11 mouse cellular contexts compared by ENCODE assay signal in genomic region chr11:18070586-18071306, GRCm38 (mm10).
A peak's percentile ranks its signal among the peaks of the same experiment; 100 is the strongest.
DNase-seq lines count a peak whose midpoint lies in the region; ATAC-seq lines count a peak whose summit lies in the region.
"Had no signal": no experiment of that assay in that cellular context is flagged by ENCODE, and none has a peak within 500 bp of the region (broad histone marks: within the 10 kb centered on the region; RNA-seq: fewer than 3 reads in every experiment).

No protein-coding gene starts in this region.

- peak; percentile 63 for DNase-seq in adrenal gland, adult 2 months
- DNase-seq in adrenal gland, postnatal 4 days (ENCODE audit: low spot score in 2 of 2) = no peak
- peak; percentile 74 for DNase-seq in left cerebral cortex, postnatal 4 days
- DNase-seq in left cerebral cortex, postnatal 14 days (ENCODE audit: low spot score in 2 of 2) = no peak
- peak; percentile 19 to 22 for DNase-seq in cerebellum, adult 18-20 months
- peak; percentile 4 to 5 for DNase-seq in heart, postnatal 36 days
- no peak for DNase-seq in left cerebral cortex, postnatal 10 days (ENCODE audit: extremely low spot score in 1 of 2, low spot score in 2 of 2)
- no peak for DNase-seq in midbrain, embryonic 11.5 days (ENCODE audit: low spot score, missing footprints)
- DNase-seq: B cell, adult 2 months; gastrocnemius, postnatal 36 days; kidney, postnatal 14 days had no signal

- no peaks in the 10 kb centered on the region for H3K9me3 ChIP-seq in midbrain, embryonic 11.5 days (ENCODE audit: control insufficient read depth, low read length)

- H3K4me3 ChIP-seq in midbrain, embryonic 11.5 days (ENCODE audit: low read depth, low read length) = no peak overlapping the region

- no peaks in the 10 kb centered on the region for H3K4me1 ChIP-seq in midbrain, embryonic 11.5 days (ENCODE audit: control insufficient read depth, insufficient read depth, low read length)

- intact Hi-C loops in left cerebral cortex, postnatal 4 days (cut with DNase I) = no loop called here
- intact Hi-C loops in left cerebral cortex, postnatal 14 days (cut with DNase I) = no loop called here
- intact Hi-C loops in heart, postnatal 36 days (cut with DNase I) = no loop called here
- intact Hi-C loops in left cerebral cortex, postnatal 10 days (cut with DNase I) = no loop called here

- no peak overlapping the region for H3K4me2 ChIP-seq in midbrain, embryonic 11.5 days

- no peaks in the 10 kb centered on the region for H3K27me3 ChIP-seq in midbrain, embryonic 11.5 days (ENCODE audit: control insufficient read depth, insufficient read depth, low read length)

- ATAC-seq in midbrain, embryonic 11.5 days (ENCODE audit: low FRiP score) = no peak

- 88% methylated on average over 4 of the region's 4 CpGs for WGBS in midbrain, embryonic 11.5 days

- no peaks in the 10 kb centered on the region for H3K36me3 ChIP-seq in midbrain, embryonic 11.5 days (ENCODE audit: control insufficient read depth, insufficient read depth, low read length)

- H3K27ac ChIP-seq in midbrain, embryonic 11.5 days (ENCODE audit: low read depth, low read length) = no peak overlapping the region

- H3K9ac ChIP-seq in midbrain, embryonic 11.5 days (ENCODE audit: low read length) = no peak overlapping the region

Comparison
In these comparisons a context has a peak if more than half of its experiments do, and no peak if none do; other contexts are left out.
1. DNase-seq: peak in adrenal gland, adult 2 months (single experiment), left cerebral cortex, postnatal 4 days (single experiment), cerebellum, adult 18-20 months (2 of 2) and heart, postnatal 36 days (2 of 2); none in adrenal gland, postnatal 4 days (0 of 2), left cerebral cortex, postnatal 14 days (0 of 2), left cerebral cortex, postnatal 10 days (0 of 2) and midbrain, embryonic 11.5 days (single experiment).